Mouse (Mus musculus): ENCODE measurements at regions not wholly inside any gene's neighbourhood (a gene's known extent, or its start where the extent isn't known, plus 50 kb on each side); places are given as distances from the start of the nearest gene placed in this dataset.
A peak's percentile ranks its signal among the peaks of the same experiment; 100 is the strongest.

DNA sequence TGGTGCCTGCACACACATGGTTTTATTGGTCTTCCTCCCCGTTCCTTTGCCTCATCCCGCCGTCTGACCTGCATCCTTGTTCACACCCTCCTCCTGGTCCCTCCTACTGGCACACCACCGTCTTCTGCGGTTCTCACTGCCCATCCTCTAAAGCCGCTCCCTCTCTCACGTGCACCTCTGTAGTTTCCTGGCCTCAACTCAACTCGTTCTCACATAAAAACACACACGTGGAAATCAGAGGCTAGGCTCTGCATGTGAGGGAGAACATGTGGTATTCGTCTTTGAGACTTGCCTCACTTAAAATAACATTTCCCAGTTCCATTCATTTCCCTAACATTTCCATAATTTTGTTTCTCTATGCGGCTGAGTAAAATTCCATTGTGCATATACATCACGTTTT lies 69.5 kb downstream of the Aldh8a1 start:
- no peak for DNase-seq
- intact Hi-C loops (cut with DNase I), result no loop called here

DNA sequence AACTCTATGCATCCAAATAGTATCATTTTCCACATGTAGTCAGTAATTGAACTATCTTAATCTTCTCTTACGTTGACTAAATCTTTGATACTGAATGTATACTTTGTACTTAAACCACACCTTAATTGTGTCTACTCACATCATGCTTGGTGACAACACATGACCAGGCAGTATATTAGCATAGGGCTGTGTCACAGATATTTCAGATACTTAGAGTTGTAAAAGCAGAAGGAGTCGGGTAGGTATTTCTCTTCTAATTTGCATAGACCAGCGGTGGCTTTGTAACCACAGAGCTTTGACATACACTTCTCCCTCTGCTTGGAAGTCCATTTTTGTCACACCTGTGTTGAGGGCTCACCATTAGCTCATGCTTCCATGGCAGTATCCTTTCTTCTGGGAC lies 71.0 kb downstream of the Aldh8a1 start:
- intact Hi-C loops (cut with DNase I), result no loop called here
- no peak for DNase-seq

DNA sequence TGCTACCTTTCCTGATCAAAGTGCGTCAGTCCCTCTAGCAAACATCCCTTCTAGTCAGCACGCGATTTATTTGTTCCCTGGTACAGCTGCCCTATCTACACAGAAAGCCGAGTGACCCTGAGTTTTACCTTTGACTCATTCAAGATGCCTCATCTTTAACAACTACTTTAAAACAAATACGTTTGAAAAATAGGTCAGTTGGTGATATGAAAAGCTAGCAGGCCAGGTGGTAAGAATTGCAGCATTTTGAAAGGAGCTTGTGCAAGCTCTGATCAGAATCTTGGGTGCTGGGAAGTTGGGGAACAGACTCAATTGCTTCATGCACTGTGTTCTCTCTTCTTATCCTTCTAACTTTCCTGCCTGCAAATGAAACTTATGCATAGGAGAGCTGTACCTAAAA lies 71.9 kb downstream of the Aldh8a1 start:
- intact Hi-C loops (cut with DNase I), result no loop called here
- no peak for DNase-seq

DNA sequence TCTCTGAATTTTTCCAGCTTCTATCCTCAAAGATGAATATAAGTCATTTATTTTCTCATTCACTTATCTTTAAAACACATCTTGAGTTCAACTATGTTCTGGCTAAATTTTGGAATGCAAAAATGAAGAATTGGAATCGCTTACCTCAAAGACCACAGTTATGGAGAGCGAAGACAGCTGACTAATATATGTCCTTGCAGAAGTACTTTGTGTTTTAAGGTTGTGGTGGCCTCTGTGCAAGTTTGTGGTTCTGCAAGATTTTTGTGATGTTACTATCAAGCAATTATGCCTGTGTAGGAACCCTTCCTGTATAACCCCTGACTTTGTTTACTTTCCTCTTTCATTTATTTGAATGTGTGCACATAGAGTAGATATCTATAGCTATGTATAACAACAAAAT lies 75.5 kb downstream of the Aldh8a1 start:
- intact Hi-C loops (cut with DNase I), result no loop called here
- no peak for DNase-seq

GRCm38 (mm10) chr10:21453527-21453926 lies 76.4 kb downstream of the Aldh8a1 start:
- DNase-seq, result no peak
- intact Hi-C loops (cut with DNase I), result no loop called here

- DNase-seq, result no peak
- intact Hi-C loops (cut with DNase I), result no loop called here
Observed at GRCm38 (mm10) chr10:21454153-21454552, 77.1 kb downstream of the Aldh8a1 start.

- intact Hi-C loops (cut with DNase I), result no loop called here
Observed at GRCm38 (mm10) chr10:21454757-21455156, 77.7 kb downstream of the Aldh8a1 start.

DNA sequence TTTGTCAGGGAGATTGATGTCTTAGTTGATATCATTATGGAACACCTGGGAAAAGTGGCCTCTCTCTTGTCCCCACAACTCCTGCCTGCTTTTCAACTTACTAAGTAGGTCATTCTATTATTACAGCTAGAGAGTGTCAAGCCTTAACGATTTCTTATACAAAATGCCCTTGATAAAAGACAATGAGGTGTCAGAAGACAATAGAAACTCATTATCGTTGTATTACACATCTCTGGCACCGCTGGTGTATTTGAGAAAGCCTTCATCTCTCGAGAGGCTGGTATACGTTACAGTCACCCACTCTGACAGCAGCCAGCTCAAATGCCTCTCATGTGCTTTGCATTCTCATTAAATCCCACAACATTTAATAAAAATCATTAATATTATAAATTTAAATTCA lies 78.8 kb downstream of the Aldh8a1 start:
- DNase-seq, result no peak
- intact Hi-C loops (cut with DNase I), result no loop called here

More at GRCm38 (mm10) chr10:21454757-21455156, 77.7 kb downstream of the Aldh8a1 start:
- no peak for DNase-seq

- no peak for DNase-seq
- intact Hi-C loops (cut with DNase I), result no loop called here
Observed at GRCm38 (mm10) chr10:21456359-21456758, 79.3 kb downstream of the Aldh8a1 start.

DNA sequence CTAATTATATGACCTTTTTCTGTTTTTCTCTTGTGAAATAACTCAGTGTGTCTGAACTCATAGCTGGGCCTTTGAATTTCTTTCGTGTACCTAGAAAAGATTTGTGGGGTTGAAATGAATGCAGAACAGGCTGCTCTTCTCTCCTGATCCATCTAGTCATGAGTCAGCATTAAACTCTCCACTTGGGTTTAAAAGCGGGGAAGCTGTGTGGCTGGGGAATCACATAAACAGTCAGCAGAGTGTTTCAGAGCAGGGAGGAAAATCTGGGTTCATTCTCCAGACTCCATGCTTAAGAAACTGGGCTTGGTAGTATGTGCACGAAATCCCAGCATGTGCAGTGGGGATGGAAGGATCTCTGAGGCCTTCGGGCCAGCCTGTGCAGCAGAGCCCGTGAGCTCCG lies 79.9 kb downstream of the Aldh8a1 start:
- DNase-seq, result no peak
- intact Hi-C loops (cut with DNase I), result no loop called here

GRCm38 (mm10) chr10:21458608-21459007 lies 81.5 kb downstream of the Aldh8a1 start:
- intact Hi-C loops (cut with DNase I), result no loop called here
- DNase-seq, result no peak

- intact Hi-C loops (cut with DNase I), result loop anchor here (5.0 to 10.0 kb wide), 2 partner anchors 78 to 285 kb away; no protein-coding TSS in a partner anchor
- DNase-seq, result no peak
Observed at GRCm38 (mm10) chr10:21460062-21460461, 83.0 kb downstream of the Aldh8a1 start.

- intact Hi-C loops (cut with DNase I), result loop anchor here (1.0 to 10.0 kb wide), 3 partner anchors 81 to 545 kb away; no protein-coding TSS in a partner anchor
- DNase-seq, result no peak
Observed at GRCm38 (mm10) chr10:21462915-21463314, 85.8 kb downstream of the Aldh8a1 start.

DNA sequence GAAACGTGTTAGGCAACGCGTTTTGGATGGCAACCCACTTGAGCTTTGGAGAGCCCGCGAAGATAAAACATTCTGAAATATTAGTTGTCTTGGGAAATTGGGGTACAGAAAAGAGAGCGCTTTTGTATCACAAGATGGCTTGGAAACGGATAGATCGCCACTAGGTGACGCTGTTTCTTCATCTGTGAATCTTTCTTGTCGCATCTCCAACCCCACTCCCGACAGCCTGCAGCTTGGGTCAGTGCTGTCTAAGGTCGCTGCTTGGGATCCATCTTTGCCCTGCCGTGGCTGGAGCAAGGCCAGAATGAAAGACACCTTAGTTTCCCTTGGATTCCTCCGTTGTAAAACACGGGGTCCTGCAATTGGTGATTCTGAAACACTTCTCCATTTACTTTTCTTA lies 88.3 kb downstream of the Aldh8a1 start:
- intact Hi-C loops (cut with DNase I), result loop anchor here (5.0 to 10.0 kb wide), 2 partner anchors 137 to 279 kb away; no protein-coding TSS in a partner anchor
- peak; percentile 59 to 76 for DNase-seq

DNA sequence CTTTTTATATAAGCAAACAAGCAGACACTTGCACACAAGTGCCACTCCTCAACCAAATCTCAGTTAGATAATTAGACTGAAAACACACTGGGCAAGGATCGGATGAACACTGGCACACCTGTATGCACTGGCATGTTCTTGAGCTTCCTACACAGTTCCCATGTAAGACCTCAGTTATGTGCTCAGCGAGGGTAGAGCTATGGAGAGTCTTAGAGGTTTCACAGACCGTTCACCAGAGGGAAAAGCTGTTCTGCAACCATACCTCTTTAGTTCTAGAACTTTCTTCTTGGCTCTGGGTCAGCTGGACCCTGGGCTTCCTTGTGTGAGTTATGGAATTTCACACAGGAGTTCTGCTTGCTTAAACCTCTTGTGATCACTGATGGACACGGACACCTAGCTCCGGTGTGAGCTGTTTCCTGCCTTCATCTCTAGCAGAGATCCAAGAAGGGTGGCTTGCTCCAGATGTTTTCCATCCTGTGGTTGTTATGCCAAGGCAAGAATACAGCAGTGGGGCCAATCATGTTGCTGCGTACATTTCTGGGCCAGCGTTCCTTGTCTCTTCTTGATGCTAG lies 88.8 kb downstream of the Aldh8a1 start:
- DNase-seq, result no peak
- intact Hi-C loops (cut with DNase I), result loop anchor here (5.0 to 10.0 kb wide), 2 partner anchors 136 to 279 kb away; no protein-coding TSS in a partner anchor

GRCm38 (mm10) chr10:21467425-21468085 lies 90.5 kb downstream of the Aldh8a1 start:
- intact Hi-C loops (cut with DNase I), result loop anchor here (5.0 to 10.0 kb wide), 2 partner anchors 135 to 277 kb away; no protein-coding TSS in a partner anchor
- no peak for DNase-seq

GRCm38 (mm10) chr10:21468421-21468820 lies 91.3 kb downstream of the Aldh8a1 start:
- DNase-seq, result no peak
- intact Hi-C loops (cut with DNase I), result loop anchor here (5.0 to 10.0 kb wide), 2 partner anchors 134 to 276 kb away; no protein-coding TSS in a partner anchor

- intact Hi-C loops (cut with DNase I), result loop anchor here (5.0 to 10.0 kb wide), 2 partner anchors 132 to 275 kb away; no protein-coding TSS in a partner anchor
Observed at GRCm38 (mm10) chr10:21469961-21470360, 92.9 kb downstream of the Aldh8a1 start.

GRCm38 (mm10) chr10:21470589-21470988 lies 93.5 kb downstream of the Aldh8a1 start:
- DNase-seq, result no peak
- intact Hi-C loops (cut with DNase I), result no loop called here

More at GRCm38 (mm10) chr10:21469961-21470360, 92.9 kb downstream of the Aldh8a1 start:
- DNase-seq, result no peak

DNA sequence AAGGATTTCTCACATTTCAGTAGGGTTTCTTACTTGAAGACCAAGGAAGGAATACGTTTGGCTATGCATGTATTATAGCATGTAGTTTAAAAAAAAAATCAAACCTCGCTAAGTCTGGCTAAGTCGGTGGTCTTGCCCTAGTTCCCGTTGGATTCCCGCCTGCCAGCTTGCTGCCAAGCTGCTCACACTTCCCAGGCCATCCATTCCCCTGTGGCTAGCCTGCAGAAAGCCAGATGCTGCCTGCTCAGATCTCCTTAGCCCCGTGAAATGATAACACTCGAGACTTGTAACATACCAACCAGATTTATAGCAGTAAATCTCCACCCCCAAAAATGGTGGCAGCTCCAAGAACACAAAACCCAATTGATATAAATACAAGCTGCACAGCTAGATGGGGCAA lies 97.2 kb downstream of the Aldh8a1 start:
- no peak for DNase-seq
- intact Hi-C loops (cut with DNase I), result no loop called here

- intact Hi-C loops (cut with DNase I), result no loop called here
- no peak for DNase-seq
Observed at GRCm38 (mm10) chr10:21478004-21478403, 100.9 kb downstream of the Aldh8a1 start.

GRCm38 (mm10) chr10:21479403-21479802 lies 102.3 kb downstream of the Aldh8a1 start:
- intact Hi-C loops (cut with DNase I), result no loop called here
- DNase-seq, result no peak

Data from gastrocnemius, postnatal 36 days (tissue).